Mouse (Mus musculus) heart, adult 8-10 months (tissue): ENCODE data around the gene Hprt. TPM values are rescaled to one million over a fixed set of nuclear protein-coding genes. Genes with fewer than 3 reads are reported as not detected.

Source experiments
- DNase-seq: peaks from one replicate; pipeline ENCODE4 v3.0.0; 2022; ENCODE audit warnings: low spot score
- microRNA-seq: library from miRNA; unstranded; fragments of <30 nt; microRNA quantifications from one replicate; pipeline ENCODE4 v1.2.0, GENCODE M21; 2022
- total RNA-seq, 4 experiments: library from RNA; stranded (reverse); gene quantifications; 2 replicates each; pipeline ENCODE4 v1.2.4; 2022

Hprt gene
- total RNA-seq, 4 experiments from 2014 or later = 50.1 to 58.0 (median 53.9) TPM

DNA sequence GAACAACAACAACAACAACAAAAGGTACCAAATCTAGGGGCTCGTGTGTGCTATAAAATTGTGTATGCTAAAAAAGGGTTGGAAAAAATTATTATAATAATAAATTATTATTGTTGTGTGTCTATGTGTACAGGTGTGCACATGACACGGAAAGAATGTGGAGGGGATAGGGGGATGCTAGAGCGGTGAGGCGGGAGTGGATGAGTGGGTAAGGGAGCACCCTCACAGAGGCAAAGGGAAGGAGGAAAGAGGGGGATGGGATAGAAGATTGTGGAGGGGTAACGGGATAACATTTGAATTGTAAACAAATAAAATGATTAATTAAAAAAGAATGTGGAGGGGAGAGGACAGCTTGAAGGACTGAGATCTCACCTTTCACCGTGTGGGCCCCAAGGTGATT is 52.2 kb downstream of the Hprt start:
- DNase-seq = no peak

- no peak for DNase-seq
Measured at GRCm38 (mm10) chrX:53041006-53041405, 53.1 kb downstream of the Hprt start.

DNA sequence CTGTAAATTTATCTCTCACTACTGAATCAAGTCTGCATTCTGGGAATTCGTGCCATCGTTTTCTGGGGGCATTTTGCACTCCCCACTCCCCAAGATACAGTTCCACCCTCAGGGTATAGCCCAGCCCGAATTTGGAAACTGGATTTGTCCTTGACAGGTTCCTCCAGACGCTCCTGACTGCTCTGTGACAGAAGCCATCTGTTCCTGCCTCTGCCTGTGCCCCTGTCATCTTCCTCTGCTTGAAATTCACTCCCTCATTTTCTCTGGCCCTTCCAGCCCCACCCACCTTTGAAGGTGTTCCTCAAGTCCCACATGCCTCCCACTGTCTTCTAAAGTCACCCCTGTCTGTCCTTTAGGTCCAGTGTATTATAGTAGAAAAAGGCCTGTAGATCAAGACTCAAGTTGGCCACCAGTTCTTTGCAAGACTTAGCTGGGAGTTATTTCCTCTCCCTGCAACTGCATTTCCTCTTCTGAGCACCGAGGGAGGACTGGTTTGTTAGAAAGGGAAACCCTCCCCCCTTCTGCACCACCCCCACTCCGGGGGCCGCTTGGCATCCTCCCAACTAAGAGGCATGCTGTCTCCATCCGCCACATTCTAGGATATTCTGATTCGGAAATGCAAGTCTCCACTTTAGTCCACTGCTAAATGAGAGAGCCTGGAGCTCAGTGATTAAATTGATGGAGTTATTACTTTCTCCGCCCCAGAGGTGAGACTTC is 57.4 kb downstream of the Hprt start:
- DNase-seq = peak; percentile 40

DNA sequence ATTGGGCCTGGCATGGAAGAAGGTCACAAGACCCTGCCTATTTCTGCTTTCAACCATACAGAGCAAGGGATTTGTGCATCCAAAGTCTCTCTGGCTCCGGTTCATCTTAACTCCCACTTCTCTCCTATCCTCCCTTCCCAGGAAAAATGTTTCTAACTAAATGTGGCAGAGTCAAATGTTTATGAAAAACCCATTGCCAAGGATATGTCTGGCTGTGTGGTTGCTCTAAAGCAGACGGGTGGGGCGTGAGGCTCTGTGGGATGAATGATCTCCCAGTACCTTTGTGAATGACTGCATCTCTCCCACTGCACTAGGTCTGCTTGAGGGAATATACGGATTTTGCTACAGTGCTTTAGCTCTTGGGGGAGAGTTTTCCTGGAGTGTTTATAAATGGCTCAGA is 58.1 kb downstream of the Hprt start:
- no peak for DNase-seq

- DNase-seq = no peak
Measured at GRCm38 (mm10) chrX:53046911-53047310, 59.0 kb downstream of the Hprt start.

GRCm38 (mm10) chrX:53049196-53049595 is 61.3 kb downstream of the Hprt start:
- no peak for DNase-seq

DNA sequence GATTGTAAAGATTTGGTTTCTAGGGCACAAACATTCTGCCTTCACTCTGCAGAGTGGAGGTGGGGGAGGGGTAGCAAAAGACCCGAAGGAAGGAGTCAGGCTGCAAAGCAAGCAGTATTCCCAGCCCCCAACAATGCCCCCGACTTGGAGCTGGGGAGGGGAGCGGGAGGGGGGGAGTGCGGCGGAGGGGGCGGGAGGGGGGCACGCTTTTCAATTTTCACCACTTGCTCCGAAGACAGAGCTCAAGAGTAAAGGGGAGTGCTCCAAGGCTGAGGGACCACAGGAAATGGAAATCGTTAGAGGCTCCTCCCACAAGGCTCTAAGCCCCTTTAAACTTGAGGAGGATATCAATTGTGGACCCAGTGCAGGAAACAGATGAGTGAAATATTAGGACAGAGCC is 62.4 kb downstream of the Hprt start:
- no peak for DNase-seq

- no peak for DNase-seq
Measured at GRCm38 (mm10) chrX:53052652-53053500, 64.9 kb downstream of the Hprt start.

GRCm38 (mm10) chrX:53053885-53054284 is 65.9 kb downstream of the Hprt start:
- DNase-seq = no peak

DNA sequence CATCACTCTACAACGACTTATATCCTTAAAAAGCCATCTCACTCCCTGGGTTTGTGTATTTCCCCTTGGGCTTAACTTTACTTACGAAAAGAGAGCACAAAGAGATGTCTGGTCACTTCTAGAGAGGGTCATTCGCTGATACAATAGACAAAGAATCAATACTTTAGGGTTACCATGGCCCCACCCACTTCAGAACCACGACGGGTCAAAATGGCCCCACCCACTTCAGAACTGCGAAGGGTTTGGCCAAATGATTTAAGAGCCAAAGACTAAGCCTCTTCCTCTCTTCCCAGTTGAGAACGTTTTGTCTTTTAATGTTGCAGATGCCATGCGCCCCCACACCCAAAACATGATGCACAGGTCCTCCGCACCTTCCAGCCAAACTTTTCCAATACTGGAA is 67.8 kb downstream of the Hprt start:
- DNase-seq = peak; percentile 6

- DNase-seq = peak; percentile 31
Measured at GRCm38 (mm10) chrX:53056627-53057026, 68.7 kb downstream of the Hprt start.

DNA sequence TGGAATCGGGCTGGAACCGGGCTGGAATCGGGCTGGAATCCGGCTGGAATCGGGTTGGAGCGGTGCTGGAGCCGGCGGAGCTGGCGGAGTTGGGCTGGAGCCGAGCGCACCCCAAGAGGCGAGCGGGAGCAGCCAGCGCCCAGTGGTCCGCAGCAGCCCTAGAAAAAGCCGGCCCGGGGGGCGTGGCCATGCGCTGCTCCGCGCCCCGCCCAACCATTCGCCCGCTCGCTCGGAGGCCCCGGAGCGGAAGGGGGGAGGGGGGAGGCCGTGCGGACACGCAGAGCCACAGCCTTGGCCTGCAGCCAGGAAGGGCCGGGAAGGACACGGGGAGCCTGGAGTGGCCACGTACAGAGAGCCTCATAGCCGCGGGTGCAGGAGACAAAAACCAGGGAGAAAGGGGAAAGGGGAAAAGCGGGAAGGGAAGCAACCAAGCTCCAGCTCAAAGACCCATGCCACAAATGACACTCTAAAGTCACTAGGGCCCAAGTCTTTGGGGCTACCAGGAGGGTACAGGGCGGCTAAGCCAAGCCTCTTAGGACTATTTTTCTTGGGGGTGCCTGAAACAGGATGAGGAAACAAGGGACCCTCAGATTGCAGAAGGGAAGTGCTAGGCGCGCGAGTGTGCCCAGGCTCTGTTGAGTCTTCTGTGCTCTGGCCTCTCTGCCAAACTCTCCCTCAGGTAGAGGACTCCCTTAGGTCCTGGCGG is 69.3 kb downstream of the Hprt start:
- peak; percentile 73 for DNase-seq

- DNase-seq = no peak
Measured at GRCm38 (mm10) chrX:53057760-53058090, 69.8 kb downstream of the Hprt start.

DNA sequence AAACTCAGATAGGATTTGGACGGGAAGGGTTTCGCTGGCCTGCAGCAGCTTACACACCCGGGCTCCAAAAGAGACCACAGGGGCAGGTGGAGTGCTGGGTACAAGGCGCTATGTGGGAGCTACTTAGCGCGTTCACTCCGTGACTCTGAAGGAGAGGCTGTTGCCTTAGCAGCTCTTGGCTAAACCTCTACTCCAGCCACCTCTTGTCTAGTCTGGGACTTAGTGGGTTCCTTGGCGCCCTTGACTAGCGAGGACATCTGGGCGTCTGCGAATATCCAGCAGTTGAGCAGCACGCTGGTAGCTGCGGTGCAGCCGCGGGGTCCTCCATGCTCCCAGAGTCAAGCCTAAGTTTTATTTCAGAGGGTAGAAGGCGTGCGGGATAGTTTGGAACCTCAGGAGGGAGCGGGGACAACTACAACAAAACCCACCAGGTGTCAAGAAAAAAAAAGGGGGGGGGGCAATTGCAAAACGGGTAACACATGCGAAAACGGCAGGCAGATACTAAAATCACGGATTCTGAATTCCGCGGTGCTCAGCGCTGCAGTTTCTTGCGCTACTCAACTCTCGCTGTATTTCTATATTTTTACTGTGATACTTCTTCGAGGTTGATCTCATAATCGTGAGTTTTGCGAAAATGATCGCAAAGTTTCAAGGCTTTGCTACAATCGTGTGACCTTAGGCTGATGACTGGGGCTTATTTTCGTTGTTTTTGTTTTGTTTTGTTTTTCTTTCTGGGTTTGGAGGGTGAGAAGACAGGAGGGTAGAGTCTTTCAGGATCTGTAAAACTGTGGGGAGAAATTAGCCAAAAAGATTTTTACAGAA is 70.7 kb downstream of the Hprt start:
- no peak for DNase-seq

DNA sequence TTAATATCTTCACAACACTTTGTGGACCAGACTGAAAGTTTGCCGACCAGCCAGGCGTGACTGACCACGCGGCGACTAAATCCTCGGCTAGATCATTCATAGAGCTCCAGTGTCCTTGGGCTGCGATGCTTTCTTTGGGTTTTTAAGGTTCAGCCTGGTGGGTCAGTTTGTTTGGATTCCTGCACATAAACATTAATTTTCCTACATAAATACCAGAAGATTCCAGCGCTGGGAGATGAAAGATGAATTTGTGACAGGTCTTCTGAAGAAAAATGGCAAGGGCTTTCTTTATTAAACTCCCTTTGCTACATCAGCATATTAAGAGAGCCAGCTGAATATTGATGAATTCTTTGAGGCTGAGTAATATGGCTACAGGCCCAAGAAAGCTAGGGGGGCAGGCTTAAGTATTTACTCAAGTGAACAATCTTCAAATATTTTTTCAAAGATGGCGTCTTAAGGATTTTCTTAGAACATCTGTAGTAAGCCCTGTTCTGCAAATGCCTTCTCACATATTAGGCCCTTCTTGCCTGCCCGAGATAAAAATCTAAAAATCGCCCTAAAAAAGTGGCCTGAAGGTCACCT is 71.6 kb downstream of the Hprt start:
- no peak for DNase-seq

DNA sequence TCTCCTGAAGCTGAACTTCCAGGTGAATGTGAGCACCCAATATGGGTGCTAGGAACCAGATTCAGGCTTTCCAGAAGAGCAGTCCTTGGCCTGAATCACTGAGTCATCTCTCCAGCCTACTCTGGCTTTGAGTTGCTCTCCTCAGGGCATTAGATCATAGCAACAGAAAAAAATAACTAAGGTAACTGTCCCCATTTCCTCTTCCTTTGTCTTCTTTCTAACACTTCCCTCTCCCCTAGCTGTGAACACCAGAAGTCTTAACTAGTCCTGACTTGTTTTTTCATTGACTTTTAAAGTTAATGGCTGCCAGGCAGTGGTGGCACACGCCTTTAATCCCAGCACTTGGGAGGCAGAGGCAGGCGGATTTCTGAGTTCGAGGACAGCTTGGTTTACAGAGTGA is 76.5 kb downstream of the Hprt start:
- no peak for DNase-seq

Small RNA genes lying within 50 kb of the gene (microRNA-seq; reads per million reads assigned to microRNA genes)
- gene Mir322 (6,280 reads per million, percentile 92 among the genes with 10 or more reads in this experiment), gene Mir351 (424 reads per million, percentile 75 among the genes with 10 or more reads in this experiment), gene Mir450-1 (1.1 reads per million), gene Mir450-2 (7.6 reads per million, percentile 21 among the genes with 10 or more reads in this experiment), gene Mir450b (39.8 reads per million, percentile 46 among the genes with 10 or more reads in this experiment), gene Mir503 (80.9 reads per million, percentile 56 among the genes with 10 or more reads in this experiment), gene Mir542 (144 reads per million, percentile 63 among the genes with 10 or more reads in this experiment)

Other genes starting within 250 kb of the Hprt start
- under 1 TPM; 0.16 to 0.47 (median 0.23) TPM for gene Ccdc160, start 196.9 kb upstream of the Hprt start, total RNA-seq
- gene Phf6, start 75.9 kb upstream of the Hprt start, total RNA-seq = 1 to 10 TPM; 4.3 to 6.9 (median 5.4) TPM